Mouse (Mus musculus): Measurements from ENCODE around the gene Ddx31. TPM values are rescaled to one million over a fixed set of nuclear protein-coding genes. Genes with fewer than 3 reads are reported as not detected.

Gene Ddx31
- polyA plus RNA-seq, 1 experiment from 2014 or later = 16.9 TPM

DNA sequence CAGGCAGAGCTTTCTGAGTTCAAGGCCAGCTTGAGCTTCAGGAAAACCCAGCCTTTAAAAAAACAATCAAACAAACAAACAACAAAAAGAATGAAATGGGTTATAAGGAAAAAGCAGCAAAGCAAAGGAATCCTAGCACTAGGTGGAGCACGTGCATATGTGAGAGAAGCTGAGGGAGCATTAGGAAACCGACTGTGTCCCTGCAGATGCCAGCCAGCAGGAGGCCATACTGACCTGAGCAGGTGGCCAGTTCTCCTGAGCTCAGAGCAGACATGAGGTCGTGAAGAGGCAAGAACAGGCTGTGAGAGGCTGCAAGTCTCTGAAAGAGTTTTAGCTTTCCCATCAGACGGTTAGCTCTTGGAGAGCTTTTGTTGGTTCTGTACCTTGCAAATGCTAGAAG, 10.9 kb upstream of the Ddx31 start:
- H3K27me3 ChIP-seq = no peaks in the 10 kb centered on the region
- H3K9ac ChIP-seq (replicated peaks) = no peak overlapping the region
- 40% methylated on average over 4 of the region's 4 CpGs for WGBS
- no peak overlapping the region for H3K4me3 ChIP-seq (replicated peaks)
- ATAC-seq = no peak
- H3K9me3 ChIP-seq = no peaks in the 10 kb centered on the region
- no peak overlapping the region for H3K27ac ChIP-seq
- no peak overlapping the region for H3K4me2 ChIP-seq (replicated peaks)
- H3K4me1 ChIP-seq (replicated peaks) = no peaks in the 10 kb centered on the region
- peaks cover 90% of the 10 kb centered on the region for H3K36me3 ChIP-seq

DNA sequence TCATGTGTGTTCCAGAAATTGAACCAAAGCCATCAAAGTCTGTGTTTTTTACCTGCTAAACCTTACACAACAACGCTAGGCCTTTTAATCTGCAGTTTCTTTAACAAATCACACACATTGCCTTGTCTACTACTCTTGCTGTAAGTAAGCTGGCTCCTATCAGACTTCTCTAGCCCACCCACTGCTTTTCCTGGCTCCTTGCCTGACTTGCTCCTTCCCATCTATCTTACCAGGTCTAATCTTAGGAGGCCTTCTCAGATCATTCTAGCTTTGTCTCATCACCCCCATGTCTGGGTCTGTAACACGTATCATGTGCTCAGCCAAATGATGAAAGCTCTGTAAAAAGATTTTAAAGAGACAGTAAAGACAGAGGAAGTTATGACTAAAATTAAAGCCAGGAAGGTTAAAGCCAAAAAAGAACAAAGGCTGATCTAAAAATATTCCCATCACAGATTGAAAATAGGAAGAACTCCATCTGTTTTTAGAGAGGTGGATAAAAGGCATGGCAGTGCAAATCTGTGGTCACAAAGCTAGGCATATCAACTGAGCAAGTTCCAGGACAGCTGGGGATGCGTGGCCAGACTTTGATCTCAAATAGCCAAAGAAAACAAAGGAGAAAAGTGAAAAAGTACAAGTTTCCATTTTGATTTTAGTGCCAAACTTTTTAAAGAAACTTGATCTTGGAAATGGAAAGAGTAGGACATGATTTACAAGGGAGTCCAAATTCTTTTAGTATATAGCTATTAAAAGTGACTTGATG, 3.8 kb upstream of the Ddx31 start:
- ATAC-seq = no peak
- H3K27me3 ChIP-seq = no peaks in the 10 kb centered on the region
- H3K27ac ChIP-seq = no peak overlapping the region
- peaks cover 34% of the 10 kb centered on the region for H3K36me3 ChIP-seq
- WGBS = 82% methylated on average over 3 of the region's 3 CpGs
- no peaks in the 10 kb centered on the region for H3K9me3 ChIP-seq
- H3K4me2 ChIP-seq (replicated peaks) = no peak overlapping the region
- peaks cover 34% of the 10 kb centered on the region for H3K4me1 ChIP-seq (replicated peaks)
- no peak overlapping the region for H3K4me3 ChIP-seq (replicated peaks)
- H3K9ac ChIP-seq (replicated peaks) = no peak overlapping the region

DNA sequence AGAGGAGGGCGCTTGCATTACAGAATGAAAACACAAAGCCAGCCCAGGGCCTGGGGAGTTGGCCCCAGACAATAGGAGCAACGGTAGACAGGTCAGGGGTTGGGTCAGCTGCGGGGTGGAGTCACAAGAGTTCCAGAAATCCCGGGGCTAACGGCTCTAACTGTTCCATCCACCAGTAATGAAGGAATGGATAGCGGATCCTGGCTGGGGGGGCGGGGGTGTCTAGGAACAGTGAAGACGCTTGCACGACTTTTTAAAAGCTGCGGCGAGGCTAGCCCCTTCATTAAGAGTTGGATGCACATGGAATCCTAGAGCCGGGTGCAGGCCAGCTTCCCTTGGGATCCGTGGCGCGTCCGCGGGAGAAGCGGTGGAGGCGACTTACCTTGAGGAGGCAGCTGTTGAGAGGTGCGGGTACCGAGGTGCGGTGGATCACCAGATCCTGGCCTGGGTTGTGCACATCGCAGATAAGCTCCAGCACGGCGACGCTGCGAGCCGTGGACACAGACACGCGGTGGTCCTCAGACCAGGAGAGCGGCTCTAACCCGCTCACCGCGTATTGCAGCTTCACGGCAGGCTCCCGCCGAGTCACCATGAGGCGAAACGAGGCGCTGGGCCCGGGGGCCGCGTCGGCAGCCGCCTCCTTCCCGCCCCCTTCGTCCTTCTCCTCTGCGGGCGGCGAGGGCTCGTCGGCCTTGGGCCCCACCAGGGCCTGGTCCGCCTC, 545 bp upstream of the Ddx31 start:
- Histone ChIP-seq H3K9ac (replicated peaks) (peak overlapping the region; percentile 95), H3K27me3 (no peaks in the 10 kb centered on the region), H3K4me1 (replicated peaks) (peaks cover 53% of the 10 kb centered on the region), H3K4me3 (replicated peaks) (peak overlapping the region; percentile 99), H3K9me3 (no peaks in the 10 kb centered on the region), H3K4me2 (replicated peaks) (peak overlapping the region; percentile 99), H3K27ac (peak overlapping the region; percentile 90), H3K36me3 (peaks cover 8% of the 10 kb centered on the region)
- WGBS = under 1% methylated on average over 51 of the region's 53 CpGs
- peak; percentile 80 for ATAC-seq

DNA sequence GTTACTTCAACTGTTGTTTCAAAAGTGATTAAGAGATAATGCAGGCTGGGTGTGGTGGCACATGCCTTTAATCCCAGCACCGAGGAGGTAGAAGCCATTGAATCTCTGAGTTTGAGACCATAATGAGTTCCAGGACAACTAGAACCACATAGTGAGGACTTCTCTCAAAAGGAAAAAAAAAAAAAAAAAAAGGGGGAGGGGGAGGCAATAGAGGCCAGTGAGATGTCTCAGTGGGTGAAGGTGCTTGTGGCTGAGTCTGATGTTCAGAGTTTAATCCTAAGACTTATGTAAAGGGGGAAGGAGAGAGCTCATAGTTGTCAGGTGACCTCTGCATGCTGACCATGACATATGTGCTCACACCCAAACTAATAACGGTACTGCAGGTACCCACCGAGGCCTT, 1.8 kb downstream of the Ddx31 start:
- Histone ChIP-seq H3K27me3 (no peaks in the 10 kb centered on the region), H3K4me3 (replicated peaks) (peak overlapping the region; percentile 99), H3K27ac (no peak overlapping the region), H3K9me3 (no peaks in the 10 kb centered on the region), H3K36me3 (peaks cover 24% of the 10 kb centered on the region), H3K4me1 (replicated peaks) (peaks cover 46% of the 10 kb centered on the region), H3K9ac (replicated peaks) (peak overlapping the region; percentile 95), H3K4me2 (replicated peaks) (peak overlapping the region; percentile 99)
- ATAC-seq = no peak
- 81% methylated on average over 3 of the region's 3 CpGs for WGBS

DNA sequence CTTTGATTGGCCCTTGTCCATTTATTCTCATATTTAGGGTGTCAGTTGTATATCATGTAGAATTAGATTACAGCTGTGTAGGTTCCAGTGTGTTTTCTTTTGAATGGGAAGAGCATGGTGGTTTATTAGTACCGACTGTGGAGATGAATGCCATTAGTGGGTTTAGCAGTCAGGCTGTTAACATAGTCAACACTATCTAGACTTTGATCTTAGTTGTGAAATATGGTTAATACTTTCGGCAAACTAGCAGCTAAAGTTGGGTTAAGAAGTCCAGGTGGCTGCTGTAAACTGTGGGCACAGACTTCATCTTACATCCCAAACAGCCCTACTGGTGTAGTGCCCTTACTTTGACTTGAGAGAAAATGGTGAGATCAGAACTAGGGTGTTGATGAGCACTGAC, 8.7 kb downstream of the Ddx31 start:
- Histone ChIP-seq H3K4me1 (replicated peaks) (no peaks in the 10 kb centered on the region), H3K4me3 (replicated peaks) (no peak overlapping the region), H3K9me3 (no peaks in the 10 kb centered on the region), H3K27ac (no peak overlapping the region), H3K36me3 (peaks cover 73% of the 10 kb centered on the region), H3K27me3 (no peaks in the 10 kb centered on the region), H3K9ac (replicated peaks) (no peak overlapping the region), H3K4me2 (replicated peaks) (no peak overlapping the region)
- 90% methylated on average over 2 of the region's 2 CpGs for WGBS
- ATAC-seq = no peak

DNA sequence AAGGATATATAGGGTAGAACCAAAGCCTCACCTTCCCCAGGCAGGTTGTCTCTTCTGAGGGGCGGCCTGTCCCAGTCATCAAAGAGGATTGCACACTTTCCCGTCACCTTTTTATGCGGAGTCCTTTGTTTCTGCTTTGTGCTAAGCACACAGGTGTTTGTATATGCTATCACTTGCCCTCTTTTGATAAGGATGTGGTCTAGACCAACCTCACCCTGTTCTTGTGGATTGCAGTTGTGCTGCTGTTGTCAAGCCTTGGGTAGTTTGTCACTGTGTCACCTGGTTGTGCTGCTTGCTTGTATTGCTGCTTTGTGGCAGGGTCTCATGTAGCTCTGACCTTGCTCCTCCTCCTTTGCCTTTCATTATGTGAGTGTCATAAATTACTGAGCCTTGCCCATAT, 12.4 kb downstream of the Ddx31 start:
- peaks cover 65% of the 10 kb centered on the region for H3K36me3 ChIP-seq
- no peak overlapping the region for H3K4me3 ChIP-seq (replicated peaks)
- no peaks in the 10 kb centered on the region for H3K4me1 ChIP-seq (replicated peaks)
- no peaks in the 10 kb centered on the region for H3K9me3 ChIP-seq
- H3K27me3 ChIP-seq = no peaks in the 10 kb centered on the region
- WGBS = 90% methylated on average over 3 of the region's 3 CpGs
- H3K27ac ChIP-seq = no peak overlapping the region
- no peak overlapping the region for H3K9ac ChIP-seq (replicated peaks)
- no peak overlapping the region for H3K4me2 ChIP-seq (replicated peaks)
- ATAC-seq = no peak

DNA sequence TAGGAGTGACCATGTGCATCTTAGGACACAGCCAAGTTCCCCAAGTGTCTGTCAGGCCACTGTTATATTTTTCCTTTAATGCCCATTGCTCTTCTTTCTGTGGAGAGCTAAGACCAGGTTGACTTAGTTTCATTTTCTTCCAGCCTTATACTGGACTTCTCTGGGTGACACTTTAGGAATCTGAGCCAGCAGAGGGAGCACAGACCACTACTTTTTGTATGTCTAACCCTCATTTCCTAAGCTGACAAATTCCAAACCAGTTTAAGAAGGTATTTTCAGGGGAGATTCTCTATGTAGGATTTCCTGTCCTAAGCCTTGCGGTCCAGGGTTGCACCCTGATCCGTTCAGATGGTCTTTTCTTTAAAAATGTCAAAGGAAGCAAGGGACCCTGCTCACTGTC, 15.6 kb downstream of the Ddx31 start:
- 98% methylated on average over 2 of the region's 2 CpGs for WGBS
- no peaks in the 10 kb centered on the region for H3K9me3 ChIP-seq
- no peaks in the 10 kb centered on the region for H3K27me3 ChIP-seq
- no peak overlapping the region for H3K27ac ChIP-seq
- no peak for ATAC-seq
- H3K9ac ChIP-seq (replicated peaks) = no peak overlapping the region
- H3K36me3 ChIP-seq = peaks cover 58% of the 10 kb centered on the region
- H3K4me1 ChIP-seq (replicated peaks) = no peaks in the 10 kb centered on the region
- no peak overlapping the region for H3K4me2 ChIP-seq (replicated peaks)
- no peak overlapping the region for H3K4me3 ChIP-seq (replicated peaks)

DNA sequence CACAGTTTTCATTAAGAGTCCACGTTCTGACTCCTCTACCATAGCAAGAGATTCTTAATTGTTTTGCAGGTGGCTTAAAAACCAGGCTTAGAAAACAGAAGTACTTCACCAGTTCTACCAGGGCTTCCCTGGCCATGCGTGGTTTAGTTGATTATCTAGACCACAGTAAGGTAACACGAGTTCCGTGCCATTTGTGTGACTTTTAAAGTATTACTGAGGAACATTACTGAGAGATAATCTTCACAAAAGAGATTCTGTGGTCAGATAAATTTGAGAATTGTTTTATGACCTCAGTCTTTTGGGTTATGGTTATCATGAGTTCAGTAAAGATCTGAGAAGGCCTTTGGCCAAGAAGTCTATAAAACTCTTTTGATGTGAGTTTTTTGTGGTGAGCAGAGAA, 19.1 kb downstream of the Ddx31 start:
- Histone ChIP-seq H3K9ac (replicated peaks) (no peak overlapping the region), H3K27ac (no peak overlapping the region), H3K9me3 (no peaks in the 10 kb centered on the region), H3K36me3 (peaks cover 75% of the 10 kb centered on the region), H3K4me1 (replicated peaks) (no peaks in the 10 kb centered on the region), H3K4me2 (replicated peaks) (no peak overlapping the region), H3K4me3 (replicated peaks) (no peak overlapping the region), H3K27me3 (no peaks in the 10 kb centered on the region)
- ATAC-seq = no peak
- WGBS = 94% methylated on average over 4 of the region's 4 CpGs

DNA sequence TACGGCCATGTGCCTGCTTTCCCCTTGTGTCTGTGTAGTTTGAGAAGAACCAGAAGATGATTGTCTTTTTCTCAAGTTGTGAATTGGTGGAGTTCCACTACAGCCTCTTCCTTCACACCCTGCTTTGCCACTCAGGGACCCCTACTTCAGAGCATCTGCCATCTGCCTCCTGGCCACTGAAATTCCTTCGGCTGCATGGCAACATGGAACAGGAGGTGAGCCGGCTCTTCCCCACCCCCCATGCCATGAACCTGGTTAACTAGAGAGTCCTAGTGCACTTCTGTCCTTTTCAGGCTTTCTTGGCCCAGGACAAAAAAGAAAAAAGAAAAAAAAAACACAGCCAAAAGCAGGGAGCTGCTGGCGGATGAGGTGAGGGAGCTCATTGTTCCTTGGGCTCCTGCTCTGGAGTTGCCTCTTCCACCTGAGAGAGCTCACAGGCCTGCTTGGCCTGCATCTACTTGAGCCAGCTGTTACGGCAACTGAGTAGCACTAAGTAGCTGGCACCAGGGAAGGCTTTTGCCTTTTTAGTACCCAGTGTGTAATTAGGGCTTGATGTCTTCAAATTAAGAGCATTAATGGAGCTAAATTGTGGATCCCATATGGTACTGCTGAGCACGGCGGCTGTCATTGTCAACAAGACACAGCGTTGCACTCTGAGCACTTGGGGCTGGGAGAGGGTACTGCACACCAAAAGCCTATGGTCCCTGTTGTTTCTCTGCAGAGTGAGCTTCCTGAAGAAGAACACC, 20.6 kb downstream of the Ddx31 start:
- Histone ChIP-seq H3K27me3 (no peaks in the 10 kb centered on the region), H3K9ac (replicated peaks) (no peak overlapping the region), H3K27ac (no peak overlapping the region), H3K4me1 (replicated peaks) (no peaks in the 10 kb centered on the region), H3K4me2 (replicated peaks) (no peak overlapping the region), H3K9me3 (no peaks in the 10 kb centered on the region), H3K36me3 (peaks cover 82% of the 10 kb centered on the region), H3K4me3 (replicated peaks) (no peak overlapping the region)
- 90% methylated on average over 8 of the region's 8 CpGs for WGBS
- ATAC-seq = no peak

DNA sequence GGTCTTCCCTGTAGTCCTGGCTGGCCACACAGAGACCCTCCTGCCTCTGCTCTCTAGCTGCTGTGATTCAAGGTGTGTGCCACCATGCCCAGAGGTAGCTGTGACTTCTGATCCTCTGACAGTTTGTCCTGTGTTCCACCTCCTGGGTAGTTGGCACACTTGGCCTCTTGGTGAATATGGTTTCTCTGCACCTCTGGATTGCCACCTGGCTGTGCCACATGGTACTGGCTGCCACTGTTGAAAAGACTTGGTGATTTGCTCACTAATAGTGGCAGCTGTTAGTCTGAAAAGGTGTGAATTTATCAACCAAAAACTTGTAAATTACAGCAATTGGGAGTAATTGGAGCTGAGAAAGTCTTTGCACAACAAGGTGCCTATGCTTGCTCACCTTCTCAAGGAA, 23.7 kb downstream of the Ddx31 start:
- Histone ChIP-seq H3K9ac (replicated peaks) (no peak overlapping the region), H3K9me3 (no peaks in the 10 kb centered on the region), H3K27me3 (no peaks in the 10 kb centered on the region), H3K4me3 (replicated peaks) (no peak overlapping the region), H3K4me1 (replicated peaks) (no peaks in the 10 kb centered on the region), H3K36me3 (peaks cover 84% of the 10 kb centered on the region), H3K4me2 (replicated peaks) (no peak overlapping the region), H3K27ac (no peak overlapping the region)
- no peak for ATAC-seq

DNA sequence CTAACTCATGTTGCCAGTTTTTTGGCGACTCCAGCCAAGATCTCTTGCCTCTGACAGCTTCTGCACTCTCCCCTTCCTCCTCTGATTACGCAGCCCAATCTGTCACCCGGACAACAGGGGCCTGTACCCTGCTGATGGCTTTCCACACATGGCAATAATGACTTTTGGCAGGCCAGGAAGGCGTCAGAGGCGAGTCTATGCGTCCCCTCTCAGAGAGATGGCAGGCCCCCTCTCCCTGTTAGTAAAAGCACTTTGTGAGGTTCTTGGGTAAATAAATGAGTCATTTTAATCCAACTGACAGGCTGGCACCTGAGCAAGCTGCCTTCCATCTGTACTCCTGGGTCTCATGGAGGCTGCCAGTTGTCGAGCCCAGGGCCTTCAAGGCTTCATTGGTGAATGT, 27.3 kb downstream of the Ddx31 start:
- no peak for ATAC-seq
- H3K4me3 ChIP-seq (replicated peaks) = no peak overlapping the region
- H3K27me3 ChIP-seq = no peaks in the 10 kb centered on the region
- H3K4me1 ChIP-seq (replicated peaks) = no peaks in the 10 kb centered on the region
- H3K9ac ChIP-seq (replicated peaks) = no peak overlapping the region
- 73% methylated on average over 7 of the region's 7 CpGs for WGBS
- no peaks in the 10 kb centered on the region for H3K9me3 ChIP-seq
- H3K27ac ChIP-seq = no peak overlapping the region
- H3K4me2 ChIP-seq (replicated peaks) = no peak overlapping the region
- H3K36me3 ChIP-seq = peaks cover 52% of the 10 kb centered on the region

DNA sequence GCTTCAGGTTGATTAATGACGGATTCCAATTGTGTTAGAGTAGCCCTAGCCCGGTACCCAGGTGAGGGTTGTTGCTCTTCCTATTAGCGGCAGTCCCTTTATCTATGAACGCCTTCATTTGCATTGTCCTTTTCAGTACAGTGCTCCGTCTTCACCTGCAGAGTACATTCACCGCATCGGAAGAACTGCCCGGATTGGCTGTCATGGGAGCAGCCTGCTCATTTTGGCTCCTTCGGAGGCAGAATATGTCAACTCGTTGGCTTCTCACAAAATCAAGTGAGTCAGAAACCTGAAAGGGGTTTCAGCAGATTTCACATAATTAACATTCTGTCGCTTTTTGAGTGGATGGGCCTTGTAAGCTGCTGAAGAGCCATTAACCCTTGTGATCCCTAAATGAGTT, 35.3 kb downstream of the Ddx31 start:
- no peak for ATAC-seq
- H3K27ac ChIP-seq = no peak overlapping the region

More for the DNA sequence above, 35.3 kb downstream of the Ddx31 start:
- H3K9ac ChIP-seq (replicated peaks) = no peak overlapping the region
- H3K27me3 ChIP-seq = no peaks in the 10 kb centered on the region
- no peak overlapping the region for H3K4me3 ChIP-seq (replicated peaks)
- H3K4me1 ChIP-seq (replicated peaks) = 0 out of 2 replicates have a peak, but pooled peaks cover 3% of the 10 kb centered on the region
- 85% methylated on average over 11 of the region's 11 CpGs for WGBS
- H3K36me3 ChIP-seq = peaks cover 54% of the 10 kb centered on the region
- H3K9me3 ChIP-seq = no peaks in the 10 kb centered on the region
- H3K4me2 ChIP-seq (replicated peaks) = no peak overlapping the region

All from midbrain, embryonic 13.5 days (tissue).